Mouse (Mus musculus) monocyte, adult 2 months (primary cell): ENCODE measurements around the gene Bnipl.

ENCODE experiments used
- DNase-seq, 2 experiments: peaks; one replicate each; pipeline ENCODE4 v3.0.0; 2022; ENCODE audit warnings: low spot score in 2 of 2, low read depth in 1 of 2

The Bnipl gene

DNA sequence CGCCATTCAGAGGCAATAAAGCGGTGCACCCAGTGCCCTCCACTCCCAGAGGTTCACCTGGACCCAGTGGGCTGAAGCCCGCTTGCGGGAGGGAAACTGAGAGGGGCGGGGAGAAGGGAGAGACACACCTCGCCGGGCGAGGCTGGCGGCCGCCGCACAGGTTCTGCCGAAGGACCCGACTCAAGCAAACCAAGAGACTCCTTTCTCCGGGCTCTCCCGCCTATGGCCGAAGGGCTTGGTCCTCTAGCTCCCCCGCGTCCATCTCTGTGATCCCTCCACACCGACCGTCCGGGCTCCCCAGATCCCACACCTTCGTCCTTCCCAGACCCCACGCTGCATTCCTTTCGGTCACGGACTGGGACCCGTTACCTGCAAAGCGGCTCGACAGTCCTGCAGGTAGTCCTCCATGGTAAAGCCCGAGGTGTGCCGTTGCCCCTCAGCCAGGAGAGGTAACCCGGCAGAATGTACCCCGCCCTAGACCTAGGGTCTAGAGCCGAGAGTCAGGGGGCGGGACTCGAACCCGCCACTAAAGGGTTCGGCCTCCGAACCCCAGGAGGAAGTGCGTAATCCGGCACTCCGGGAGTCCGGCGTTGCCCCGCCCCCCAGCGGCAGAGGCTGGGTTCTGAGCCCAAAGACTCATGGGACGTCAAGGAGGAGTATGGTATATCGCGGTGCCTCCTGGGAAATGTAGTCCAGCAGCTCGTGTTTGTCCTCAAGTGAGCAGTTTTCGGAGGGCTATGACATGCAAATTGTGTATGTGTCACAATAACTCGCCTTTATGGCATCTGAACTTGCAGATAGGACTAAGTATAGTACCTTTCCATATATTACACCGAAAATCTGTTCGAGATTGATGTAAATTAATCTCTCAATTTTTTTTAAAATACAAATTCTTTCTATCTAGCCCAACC is 30.5 kb upstream of the Bnipl start, which contains the start of the genes Mindy1 and Prune1:
Gene Mindy1, plus strand, starts transcription at position 130 of the 911 bp plus-strand sequence.
Gene Prune1, minus strand, starts transcription at position 861 of the 911 bp plus-strand sequence.
- DNase-seq: peak; percentile 95 to 96

DNA sequence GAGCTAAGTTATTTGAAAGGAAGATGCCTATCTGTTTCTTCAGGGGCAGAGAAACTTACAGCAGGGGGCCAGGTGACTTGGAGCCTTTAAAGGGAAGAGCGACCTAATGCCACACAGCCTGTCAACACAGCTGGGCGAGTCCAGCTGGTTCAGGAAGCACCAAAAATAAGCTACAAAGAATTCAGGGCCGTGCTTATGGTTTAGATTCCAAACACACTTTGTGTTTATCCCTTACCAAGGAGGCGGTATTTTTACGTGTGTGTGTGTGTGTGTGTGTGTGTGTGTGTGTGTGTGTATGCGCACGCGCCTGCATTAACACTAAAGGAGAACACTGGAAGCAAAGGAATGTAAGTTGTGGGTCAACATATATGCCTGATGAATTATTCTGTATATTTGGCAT is 29.8 kb upstream of the Bnipl start:
- DNase-seq: no peak

DNA sequence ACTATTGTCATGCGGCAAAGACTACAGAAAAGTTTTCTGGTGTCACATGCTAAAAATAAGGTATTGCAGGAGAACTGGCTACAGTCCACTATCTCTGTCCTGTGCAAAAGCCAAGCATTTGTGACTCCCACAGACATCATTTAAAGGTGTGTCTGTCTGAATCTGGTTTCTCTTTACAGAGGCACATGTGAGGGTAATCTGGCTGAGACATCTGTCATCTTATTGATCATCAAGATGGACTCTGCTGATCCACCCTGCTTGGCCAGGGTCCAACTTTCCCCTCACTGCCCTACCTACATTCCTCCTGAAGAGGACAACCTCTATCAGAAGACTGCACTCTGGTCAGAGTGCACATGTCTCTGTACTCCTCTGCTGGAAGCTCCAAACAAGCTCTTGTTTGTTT is 26.2 kb upstream of the Bnipl start:
- DNase-seq: no peak

DNA sequence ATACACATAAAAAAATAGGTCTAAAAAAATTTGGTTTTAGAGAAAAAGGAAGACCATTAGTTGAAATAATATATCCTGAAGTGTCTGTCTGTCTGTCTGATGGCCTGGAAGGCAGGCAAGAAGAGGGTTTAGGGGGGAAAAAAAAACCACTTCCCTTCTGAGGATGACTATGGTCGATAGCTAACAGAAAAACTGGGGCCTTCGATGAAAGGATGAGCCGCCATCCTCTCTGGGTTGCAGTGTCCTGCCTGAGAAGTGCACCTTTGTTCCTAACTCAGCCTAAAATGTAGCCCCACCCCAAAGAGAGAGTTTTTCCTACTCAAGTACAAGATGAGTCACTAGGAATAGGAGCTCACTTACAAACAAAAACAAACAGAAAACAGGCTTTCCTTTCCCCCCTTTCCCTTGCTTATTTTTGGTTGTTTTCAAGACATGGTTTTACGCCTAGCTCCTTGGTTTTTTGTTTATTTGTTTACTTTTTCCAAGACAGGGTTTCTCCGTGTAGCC is 25.5 kb upstream of the Bnipl start:
- no peak for DNase-seq

DNA sequence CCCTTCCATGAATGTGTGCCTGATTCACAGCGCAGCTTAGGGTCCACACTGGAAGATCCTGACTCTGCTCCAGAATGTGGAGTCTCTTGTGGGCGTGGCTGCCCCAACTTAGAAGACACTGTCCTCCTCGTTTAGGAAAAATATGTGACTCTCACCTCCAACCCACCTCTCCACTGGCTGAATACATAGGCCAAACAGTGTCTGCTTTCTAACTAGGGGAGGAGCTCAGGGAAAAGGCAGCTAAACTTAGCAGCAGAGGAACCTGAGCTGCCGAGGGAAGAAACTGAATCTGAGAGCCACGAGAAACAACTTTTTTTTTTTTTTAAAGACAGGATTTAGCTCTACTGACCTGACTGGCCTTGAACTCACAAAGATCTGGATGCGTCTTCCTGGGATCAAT is 24.2 kb upstream of the Bnipl start:
- DNase-seq: no peak

DNA sequence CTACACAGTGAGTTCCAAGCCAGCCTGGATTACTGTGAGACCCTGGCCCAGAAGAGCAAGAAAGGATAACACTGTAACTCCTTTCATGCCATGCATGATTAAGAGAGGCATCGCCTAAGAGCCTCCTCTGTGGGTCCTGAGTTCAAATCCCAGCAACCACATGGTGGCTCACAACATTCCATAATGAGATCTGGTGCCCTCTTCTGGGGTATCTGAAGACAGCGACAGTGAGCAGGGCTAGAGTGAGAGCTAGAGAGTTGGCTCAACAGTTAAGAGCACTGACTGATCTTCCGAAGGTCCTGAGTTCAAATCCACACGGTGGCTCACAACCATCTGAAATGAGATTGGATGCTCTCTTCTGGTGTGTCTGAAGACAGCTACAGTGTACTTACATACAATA is 23.5 kb upstream of the Bnipl start:
- no peak for DNase-seq

DNA sequence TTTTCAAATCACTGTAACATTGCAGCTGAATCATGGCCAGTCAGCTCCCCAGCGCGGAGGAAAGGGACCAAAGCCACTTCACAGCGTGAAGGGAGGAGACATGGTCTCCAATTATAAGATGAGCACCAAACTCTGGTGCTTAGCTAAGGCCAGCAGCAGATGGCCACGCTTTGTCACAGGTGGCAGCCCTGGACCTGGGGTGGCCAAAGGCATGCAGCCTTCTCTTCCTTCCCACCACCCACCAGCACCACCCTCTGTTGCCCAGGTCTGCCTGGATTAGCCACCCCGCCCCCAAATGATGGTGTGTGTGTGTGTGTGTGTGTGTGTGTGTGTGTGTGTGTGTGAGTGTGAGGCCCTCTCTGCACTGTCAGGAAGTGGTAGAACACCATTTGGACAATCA is 22.5 kb upstream of the Bnipl start:
- no peak for DNase-seq

DNA sequence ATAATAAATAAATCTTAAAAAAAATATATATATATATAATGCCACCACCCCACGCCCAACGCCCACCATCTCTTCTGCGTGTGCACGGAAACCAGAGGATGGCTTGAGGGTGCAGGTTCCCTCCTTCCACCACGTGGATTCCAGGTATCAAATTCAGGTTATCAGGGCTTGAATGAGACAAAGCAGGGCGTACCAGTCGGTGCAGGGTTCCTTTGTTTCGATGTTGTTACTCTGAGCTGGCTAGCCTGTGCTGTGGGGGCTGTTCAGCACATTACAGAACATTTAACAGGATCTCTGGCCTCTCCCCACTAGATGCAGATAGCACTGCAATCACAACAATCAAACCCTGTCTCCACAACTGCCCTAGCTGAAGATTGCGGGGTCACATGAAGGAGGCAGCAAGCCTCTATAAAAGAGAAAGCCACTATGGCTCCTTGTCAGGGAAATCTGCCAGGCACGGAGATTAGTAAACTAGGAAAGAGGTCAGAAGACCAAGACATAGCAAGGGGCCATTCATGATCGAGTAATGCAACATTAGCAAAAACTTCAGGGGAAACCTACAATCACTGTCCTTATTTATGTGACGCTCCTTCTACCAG is 19.9 kb upstream of the Bnipl start:
- no peak for DNase-seq

DNA sequence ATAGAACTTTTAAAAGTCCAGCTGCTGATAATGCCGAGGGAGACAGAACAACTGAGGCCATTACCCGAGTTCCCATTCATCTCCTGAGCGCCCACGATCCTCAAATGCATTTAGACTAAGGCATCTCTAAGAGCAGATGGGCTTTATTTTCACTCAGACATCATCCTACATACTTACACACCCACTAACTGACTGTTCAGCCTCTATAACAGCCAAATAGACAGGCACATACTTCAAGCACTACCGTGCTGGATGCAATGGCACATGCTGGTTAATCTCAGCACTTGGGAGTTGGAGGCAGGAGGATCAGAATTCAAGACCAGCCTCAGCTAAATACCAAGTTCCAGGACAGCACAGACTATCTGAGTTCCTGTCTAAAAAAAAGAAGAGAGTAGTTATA is 18.8 kb upstream of the Bnipl start:
- DNase-seq: no peak

DNA sequence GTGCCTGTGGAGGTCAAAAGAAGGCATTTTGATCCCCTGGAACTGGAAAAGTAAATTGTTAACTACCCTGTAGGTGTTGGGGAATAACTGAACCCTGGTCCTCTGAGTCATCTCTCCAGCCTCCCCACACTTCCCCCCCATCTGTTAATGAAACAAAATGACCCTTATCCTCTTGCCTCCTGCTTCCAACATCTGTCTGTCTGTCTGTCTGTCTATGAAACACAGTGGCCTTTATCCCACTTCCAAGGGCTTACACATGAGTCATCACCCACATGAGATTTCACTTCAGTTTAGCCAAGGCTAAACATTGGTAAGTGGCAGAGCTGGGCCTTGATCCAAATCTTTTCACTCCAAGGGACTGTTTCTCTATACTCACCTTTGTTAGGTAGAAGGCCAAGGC is 16.9 kb upstream of the Bnipl start:
- DNase-seq: no peak

DNA sequence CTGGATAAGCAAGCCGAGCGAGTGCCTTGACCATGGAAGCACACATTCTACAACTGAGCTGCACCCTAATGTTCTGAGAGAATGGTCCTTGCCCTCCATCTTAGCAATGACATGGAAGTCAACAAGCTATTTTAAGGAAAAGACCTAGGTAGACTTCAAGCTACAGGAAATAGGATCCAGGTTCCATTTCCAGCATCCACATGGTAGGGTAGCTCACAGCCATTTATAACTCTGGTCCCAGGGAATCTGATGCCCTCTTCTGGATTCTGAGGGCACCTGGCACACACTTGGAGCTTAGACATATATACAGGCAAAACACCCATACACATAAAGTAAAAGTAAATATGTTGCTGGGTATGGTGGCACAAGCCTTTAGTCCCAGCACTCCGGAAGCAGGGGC is 15.1 kb upstream of the Bnipl start:
- no peak for DNase-seq

DNA sequence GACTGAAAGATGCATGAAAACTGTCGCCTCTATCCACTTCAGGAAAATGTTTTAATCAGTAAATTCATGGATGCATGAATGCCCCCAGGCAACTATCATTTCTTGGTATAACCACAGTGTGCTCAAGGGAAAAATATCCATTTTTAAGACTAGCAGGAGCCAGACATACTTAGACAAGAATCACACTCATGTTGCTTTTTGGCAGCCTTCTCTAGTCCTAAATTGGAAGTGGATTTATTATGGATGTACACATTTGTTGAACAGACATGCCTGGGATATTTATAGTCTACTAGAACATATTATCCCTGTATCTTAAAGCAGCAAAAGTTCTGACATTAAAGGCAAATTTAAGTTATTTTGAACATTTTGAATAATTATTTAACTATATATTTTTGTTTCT is 13.7 kb upstream of the Bnipl start:
- DNase-seq: no peak

DNA sequence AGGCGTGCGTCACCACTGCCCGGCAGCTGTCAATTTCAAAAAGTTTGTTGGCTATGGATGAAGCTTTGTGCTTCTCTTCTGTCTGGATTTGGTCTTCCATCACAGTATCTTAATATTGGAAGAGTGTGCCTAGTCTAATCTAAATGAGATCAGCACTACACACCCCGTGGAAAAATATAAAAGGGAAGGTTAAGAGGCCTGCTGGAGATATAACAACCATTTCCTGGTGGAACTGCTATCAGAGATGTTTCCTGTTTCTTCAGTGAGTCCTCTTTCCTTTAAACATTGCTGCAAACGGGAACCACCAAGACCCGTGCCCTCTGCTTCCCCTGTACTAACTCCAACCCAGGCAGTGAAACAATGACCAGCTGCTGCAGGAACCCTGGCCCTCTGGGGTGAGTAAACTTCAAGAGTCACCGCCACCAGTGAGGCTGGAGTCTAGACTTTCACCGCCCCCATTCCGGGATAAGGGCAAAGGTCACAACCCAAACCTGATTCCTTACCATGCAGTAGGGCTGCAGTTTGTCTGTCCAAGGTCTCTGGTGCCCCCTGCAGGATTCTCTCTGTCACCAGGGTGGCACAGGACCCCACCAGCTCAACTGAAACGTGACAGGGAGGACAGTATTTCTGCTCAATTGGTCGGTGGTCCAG is 12.2 kb upstream of the Bnipl start:
- peak; percentile 36 to 69 for DNase-seq

DNA sequence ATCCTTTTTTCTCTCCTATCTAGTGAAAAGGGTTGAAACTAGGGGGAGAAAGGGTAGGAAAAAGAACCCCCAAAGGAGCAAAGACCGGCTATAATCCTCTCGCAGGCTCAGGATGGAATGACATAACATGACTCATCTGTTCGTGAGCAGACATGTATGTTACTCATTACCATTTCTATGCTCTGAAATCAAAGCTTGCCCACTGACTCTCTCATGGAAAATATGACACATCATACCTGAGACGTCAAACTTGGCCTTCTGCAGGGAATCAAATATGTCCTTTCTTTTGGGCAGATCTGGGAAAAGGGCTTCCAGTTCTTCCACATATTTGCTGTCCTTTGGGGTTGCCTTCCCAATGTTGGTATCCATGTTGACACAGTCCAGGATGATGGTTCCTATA is 11.0 kb upstream of the Bnipl start:
- DNase-seq: no peak

DNA sequence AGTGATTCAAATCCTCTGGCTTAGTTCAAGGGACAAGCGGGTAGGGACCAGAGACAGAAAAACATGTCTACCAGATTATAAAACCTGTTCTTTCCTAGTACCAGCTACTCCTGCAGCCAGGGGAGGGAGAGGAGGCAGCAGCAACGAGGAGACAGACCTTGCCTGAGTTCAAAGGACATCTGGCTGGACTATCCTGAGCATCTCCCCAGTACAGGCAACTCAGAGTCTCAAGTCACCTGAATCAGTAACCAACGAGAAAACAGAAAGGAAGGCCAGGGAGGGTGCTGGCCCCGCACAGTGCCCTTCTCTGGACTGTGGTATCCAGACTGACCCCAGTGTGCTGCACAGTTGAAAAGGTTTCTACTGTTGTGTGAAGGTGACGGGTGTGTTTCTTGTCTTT is 5.9 kb upstream of the Bnipl start:
- DNase-seq: no peak

DNA sequence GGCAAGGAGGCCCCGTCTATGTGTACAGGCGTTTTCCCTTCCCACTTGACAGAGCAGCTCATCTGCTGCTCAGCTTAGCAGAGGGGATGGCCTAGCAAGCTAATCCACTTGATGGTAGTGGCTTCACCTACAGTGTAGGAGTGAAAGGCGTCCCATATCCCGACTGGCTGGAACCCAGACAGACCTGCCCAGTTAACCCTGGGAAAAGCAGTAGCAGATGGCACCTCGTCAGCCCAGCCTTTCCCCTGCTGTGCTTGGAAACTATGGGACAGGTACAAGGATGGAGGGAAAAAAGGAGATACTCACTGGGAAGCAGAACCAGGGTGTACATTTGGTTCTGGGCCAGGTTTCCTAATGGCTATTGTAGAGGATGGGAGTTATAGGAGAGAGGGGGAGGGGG is 632 bp downstream of the Bnipl start:
- no peak for DNase-seq

DNA sequence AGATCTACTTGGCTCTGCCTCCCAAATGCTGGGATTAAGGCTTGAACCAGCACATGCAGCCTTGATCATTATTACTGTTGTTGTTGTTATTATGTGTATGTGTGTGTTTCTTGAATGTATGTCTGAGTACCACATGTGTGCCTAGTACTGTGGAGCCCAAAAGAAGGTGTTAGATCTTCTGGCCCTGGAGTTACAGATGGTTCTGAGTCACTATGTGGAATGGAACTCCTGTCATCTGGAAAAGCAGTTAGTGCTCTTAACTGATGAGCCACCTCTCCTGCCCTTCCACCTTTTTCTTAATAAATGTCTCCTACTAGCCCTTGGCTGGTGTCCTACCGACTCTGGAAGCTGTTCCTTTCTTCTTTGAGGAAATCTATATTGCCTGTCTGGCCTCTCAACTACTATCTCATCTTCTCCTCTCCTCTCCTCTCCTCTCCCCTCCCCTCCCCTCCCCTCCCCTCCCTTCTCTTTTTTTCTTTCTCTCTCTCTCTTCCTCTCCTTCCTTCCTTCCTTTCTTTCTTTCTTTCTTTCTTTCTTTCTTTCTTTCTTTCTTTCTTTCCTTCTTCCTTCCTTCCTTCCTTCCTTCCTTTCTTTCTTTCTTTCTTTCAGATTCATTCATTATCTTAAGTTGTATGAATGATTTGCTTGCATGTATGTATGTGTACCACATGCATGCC is 3.2 kb downstream of the Bnipl start:
- DNase-seq: no peak

DNA sequence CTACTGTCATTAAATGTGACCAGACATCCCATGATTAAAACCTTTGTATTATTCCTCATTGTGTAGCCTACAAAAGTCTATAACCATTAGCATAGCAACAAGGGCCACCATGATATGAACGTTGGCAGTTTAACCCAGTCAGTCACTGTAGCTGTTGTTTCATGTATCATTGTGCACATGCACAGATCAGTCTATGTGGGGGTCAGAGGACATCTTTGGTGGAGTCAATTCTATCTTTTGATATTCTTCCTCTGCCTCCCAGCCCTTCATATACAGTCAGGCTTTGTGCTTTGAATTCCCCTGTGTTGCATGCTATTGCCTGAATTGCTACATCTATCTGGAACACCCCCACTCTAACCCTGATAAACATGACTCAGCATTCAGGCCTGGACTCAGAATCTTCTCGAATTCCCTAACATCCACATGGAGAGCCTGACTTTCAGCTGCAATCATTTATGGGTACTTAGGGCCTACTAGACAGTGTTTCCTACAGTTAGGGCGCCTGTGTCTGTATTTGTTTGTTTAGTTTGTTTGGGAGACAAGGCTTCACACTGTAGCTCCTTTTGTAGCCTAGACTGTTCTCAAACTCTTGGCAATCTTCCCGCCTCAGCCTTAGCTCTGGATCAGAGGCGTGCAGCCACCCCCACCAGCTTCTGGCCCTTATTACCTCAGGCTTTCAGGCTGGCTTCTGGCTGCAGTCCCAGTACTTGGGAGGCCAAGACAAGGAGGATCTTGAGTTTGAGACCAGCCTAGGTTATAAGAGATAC is 4.3 kb downstream of the Bnipl start:
- no peak for DNase-seq

DNA sequence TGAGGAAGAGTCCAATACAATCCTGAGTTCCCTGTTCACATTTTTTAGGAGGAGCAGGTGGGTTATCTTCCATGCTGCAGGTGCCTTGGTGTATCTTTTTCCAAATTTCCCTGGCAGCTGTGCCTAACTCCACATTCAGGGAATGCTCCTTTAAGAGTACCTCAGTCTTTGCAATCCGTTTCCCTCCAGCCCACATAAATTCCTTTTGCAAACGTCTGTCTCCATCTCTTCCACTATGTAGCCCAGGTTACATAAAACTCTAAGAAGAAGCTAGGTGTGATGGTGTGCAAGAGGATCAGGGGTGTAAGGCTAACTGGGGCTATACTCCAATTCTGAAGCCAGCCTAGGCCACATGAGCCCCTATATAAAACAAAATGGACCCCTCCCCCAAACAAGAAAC is 7.9 kb downstream of the Bnipl start:
- DNase-seq: no peak

DNA sequence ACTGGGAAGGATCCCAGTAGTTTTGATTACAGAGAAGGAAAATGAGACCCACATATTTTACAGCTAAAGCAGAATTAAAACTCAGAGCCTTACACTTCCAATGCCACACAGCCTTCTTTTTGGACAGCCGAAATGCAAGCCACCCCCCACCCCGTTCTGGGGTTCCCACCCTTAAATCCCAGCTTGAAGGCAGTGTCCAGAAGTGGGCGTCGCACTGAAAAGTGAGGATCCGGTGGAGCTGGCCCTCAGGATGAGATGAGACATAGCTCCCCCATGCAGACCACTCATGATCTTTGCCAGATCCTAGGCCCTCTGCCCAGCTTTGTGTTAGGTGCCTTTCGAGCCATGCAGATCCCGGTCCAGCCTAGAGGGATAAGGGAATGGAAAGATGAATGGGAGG is 9.5 kb downstream of the Bnipl start, which contains the start of gene Gm128:
Gene Gm128, minus strand, starts transcription at position 101 of the 400 bp plus-strand sequence.
- no peak for DNase-seq

DNA sequence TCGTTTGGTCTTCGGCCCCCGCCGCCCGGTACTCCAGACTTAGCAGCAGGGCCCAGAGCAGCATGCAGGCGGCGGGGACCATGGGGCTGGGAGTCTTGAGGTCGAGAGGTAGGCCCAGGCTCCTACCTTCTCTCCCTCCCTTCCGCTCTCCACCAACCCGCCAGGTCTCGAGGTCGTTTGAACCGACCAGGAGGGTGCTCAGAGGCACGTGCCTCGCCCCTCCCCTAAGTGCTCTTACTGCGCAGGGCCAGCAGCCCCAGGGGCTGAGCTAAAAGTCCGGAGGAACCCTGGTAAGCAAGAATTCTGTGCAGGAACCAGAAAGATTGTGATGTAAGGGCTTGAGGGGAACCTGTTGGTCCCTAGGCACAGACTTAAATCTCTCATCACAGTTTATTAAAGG is 10.1 kb downstream of the Bnipl start:
- no peak for DNase-seq
